Mouse (Mus musculus) heart, adult 9 months (tissue): ENCODE measurements around the gene Fig4.

Experiments used
- DNase-seq, 2 experiments: peaks; one replicate each; pipeline ENCODE4 v3.0.0; 2022; ENCODE audit warnings: low spot score in 2 of 2

Gene Fig4

DNA sequence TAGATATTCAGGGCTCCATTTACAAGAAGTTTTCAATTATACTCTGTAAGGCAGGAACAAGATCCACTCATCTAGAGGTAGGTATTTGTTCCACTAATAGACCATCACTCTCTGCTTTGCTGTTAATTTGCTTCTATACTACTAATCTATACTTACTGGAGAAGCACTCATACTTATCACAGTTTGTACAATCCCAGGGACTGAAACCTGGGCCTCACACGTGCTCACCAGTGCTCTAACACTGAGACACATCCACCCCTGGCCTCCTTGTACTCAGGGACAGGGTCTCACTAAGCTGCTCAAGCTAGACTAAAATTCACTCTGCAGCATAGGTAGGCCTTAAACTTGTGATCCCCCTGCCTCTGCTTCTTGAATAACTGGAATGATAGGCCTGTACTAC lies 41.8 kb downstream of the Fig4 start:
- DNase-seq: no peak

DNA sequence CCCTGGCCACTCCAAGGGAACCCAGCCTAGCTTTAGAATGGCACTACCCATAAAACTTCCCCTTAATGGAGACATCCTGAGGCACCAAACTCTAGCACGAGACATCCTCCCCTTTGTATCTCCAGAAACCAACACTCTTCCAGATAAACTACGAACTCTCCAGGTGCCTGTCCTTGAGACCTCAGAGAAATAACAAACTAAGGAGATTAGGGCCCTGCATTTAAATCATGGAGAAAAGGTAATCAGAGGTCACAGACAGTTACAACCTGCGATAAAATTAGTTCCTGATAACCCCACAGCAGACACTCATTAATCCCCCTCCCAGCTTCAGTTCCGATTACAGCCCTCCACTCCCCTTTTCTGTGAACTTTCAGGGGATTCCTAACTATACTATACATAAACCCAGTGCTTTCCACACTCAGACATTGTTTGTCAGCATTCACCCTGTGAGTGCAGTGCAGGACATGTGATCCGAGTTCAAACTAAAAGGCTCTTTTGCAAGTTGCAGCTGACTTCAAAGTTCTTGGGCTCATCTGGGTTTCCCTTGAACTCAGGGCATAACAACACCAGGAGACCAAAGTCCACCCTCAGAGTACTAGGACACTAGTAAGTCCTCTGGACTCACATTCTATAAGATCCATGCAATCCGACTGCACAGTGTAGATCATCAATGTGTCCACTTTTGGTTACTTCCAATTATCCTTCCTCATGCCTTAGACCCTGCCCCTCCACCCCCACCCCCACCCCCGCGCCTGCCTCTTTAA lies 42.6 kb downstream of the Fig4 start:
- DNase-seq: no peak

DNA sequence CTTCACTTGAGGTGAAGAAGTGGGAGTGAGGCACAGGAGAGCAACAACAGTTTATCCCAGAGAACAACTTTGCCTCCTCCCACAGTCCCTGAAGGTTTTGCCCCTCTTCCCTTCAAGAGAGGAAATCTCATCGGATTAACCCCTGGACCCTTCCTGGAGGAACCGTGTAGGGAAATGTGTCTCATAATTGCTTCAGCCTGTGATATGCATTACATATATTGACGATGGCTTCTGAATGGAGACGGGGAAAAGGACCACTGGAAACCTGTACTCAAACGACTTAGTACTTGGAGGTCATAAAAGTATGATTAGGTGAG lies 52.4 kb downstream of the Fig4 start:
- DNase-seq: no peak

DNA sequence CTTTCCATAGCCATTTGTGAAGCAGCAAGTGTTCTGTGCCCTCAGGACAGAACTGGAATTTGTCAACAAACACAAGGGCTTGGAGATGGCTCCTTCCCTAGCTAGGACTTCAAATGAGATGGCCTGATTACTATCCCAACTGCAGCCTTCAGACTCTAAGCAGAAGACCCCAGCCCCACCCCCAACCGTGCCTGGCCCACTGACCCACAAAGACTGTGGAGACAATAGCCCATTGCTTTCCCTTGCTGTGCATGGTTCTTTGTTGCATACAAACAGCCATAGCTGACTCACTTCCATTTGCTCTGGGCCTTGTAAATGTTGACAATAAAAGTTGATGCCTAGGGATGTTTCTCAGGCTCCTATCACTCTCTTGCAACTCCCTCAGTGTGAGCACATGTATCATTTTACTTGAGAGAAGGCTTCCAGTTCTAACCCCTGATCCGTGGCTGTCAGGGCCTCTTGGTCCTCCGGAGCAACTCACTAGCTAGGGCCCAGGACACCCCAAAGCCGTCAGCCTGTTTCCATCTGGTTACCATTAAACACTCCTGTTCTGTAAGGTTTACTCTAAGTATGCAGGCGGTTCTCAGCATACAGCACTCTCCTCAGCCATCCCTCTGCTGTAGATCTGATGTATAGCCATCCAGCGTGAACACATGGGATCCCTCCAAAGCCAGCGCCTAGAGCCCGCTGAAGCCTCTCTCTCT lies 52.9 kb downstream of the Fig4 start:
- no peak for DNase-seq

DNA sequence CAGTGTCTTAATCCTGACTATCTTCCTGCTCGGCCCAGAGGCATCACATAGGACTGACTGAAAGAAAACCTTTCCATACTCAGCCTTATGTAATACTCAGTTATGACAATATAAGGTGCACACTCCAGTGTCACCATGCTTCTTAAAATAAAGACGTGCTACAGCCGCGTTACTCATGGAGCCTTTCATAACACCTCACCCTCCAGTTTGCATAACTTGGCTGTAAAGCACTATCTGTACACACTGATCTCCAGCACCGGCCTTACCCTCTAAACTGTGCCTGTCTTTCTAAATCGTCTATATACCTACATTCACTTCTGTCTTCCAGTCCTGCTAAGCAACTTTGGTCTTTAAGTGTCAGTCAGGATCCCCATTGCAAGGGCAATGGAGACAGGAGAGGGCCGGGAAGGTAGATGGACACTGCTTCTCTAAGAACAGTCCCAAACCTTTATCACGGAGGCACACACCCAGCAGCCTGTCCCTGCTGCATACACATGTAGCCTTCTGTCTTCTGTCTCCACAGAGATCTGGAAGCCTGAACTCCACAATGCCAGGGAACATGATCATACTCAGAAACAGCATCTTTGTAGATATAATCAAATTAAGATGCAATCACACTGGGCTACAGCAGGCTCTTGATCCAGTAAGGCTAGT lies 53.9 kb downstream of the Fig4 start:
- no peak for DNase-seq

DNA sequence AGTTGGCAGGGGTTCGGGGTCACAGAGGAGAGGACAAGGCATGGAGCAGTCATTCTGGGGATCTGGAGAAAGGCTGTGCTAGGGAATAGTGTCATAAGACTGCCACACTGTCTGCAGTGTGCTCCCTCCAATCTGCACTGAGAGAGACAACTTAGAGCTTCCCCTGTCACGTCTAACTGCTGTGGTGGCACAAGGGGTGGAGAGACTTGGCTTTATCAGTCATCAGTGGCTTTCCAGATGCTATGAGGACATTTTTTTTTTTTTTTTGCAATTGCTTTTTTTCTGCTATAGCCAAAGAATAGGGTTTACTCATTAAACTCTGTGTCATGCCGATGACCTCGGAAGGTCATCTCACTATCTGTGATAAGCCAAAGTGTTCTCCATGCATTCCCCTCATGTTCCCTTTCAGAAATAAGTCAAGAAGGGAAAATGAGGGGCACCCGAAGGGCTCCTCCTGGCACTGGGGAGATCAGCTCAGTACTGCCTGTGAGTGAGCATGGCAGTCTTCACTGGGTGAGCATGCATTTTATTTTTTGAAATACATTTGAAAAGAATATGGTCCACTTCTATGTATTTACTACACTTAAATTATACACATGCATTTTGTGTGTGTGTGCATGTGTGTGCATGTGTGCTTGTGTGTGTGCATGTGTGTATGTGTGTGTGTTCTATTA lies 55.1 kb downstream of the Fig4 start:
- DNase-seq: no peak

DNA sequence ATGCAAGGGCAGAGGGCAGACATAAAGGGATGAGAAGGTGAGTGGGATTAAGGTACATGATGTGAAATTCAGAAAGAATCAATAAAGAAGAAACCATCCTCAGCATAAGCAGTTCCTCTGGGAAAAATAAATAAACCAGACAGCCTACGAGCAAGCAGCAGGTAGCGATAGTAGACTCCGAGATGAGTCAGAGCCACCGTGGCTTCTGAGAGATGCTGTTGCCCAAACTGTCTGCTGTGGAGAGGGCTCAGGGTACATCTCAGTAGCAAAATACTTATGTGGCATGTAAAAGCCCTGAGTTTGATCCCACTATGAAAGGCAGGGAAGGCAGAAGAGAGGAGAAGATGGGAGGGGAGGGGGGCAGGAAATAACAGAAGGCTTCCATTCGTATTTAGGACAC lies 56.9 kb downstream of the Fig4 start:
- no peak for DNase-seq

DNA sequence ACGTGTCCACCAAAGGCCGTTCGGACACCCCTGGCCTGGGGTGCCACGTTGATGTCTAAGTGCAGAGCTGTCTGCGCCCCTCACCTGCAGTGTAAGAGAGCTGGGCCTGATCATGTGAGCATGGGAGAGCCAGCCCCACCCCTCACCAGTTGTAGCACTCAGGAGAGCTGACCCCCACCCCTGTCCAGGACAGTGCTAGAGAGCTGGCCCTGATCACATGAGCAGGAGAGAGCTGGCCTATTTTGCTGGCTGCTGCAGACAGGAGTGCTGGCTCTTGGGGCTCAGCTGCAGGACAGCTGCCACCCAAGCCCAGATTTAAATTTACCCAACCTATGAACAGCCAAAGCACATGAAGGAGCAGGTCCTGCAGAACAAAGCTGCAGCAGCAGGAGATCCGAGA lies 57.6 kb downstream of the Fig4 start:
- DNase-seq: no peak

DNA sequence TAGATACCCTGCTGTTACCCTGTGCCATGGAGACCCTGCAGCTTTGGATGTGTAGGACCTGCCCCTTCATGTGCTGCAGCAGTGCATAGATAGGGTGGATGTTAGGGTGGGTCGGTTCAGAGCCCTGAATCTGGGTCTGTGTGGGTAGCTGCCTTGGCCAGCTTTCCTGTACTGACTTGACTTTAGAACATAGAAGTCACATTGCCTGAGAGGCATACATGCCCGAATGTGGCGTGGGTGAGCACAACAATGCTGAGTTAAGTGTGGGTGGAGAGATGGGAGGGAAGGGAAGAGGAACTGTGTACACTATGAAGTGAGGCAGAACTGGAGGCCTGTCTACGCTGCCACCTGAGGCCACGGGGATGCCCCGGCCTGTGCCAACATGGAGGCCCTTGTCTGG lies 58.0 kb downstream of the Fig4 start:
- DNase-seq: no peak

DNA sequence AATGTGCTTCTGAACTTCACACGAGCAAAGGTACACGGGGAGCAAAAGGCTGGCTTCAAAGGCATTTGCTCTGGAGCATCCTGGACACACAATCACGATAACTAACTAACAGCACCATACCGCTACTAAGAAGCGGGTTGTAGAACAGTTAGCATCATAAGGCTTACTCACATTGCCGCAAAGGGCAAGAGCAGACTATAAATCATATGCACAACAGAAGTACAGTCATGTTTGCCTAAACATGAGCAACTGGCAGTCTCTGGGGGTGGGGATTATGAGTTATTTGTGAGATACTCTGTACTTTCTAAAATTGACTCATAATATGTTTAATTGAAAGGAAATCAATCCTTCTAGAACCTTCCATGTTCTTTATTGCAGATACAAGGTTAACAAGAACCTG lies 59.1 kb downstream of the Fig4 start:
- DNase-seq: no peak

DNA sequence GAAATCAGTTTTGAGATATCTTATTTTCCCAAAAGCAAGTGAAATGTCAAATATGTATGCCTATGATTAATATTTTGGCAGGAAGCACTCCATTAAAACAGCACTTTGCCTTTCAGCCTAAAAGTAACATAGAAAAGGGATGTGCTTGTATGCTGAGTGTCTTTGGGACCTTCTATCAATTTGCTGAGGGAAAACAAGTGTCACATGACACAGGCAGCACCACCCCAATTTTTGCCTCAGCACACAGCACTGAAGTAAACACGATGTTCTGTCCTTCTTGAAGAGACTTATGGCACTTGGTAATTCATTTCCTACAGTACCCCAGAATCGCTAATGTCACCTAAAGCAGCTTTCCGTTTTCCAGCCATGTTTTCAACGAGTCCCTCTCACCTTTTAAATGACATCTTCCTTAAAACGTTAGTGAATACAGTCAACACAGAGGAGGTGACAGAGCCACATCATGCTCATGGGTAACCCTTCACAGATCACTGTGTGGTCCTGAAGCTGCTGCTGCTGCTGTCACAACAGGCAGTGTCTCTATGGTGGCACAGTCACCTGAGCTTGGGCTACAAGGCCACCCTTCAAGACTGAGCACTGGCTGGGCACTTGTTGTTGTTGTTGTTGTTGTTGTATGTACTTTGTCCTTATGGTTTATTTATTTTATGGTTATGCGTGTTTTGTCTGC lies 61.4 kb downstream of the Fig4 start:
- DNase-seq: no peak

DNA sequence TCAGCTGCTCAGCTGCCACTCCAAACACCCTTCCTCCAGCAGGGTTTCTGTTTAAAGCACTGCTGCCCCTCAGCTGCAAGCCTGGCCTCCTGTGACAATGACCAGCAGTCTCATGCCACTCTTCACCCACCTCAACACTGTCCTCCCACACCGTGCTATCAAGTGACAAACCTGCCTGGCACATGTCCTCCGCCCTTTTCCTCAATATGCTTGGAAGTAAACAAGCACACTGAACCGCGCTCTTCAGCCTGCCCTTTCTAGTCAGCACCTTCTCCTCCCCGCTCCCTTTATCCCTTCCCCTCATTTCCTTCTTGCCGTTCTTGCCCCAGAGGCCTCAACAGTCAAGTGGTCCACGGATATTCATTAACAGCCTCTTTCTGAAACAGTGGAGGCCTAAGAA lies 62.0 kb downstream of the Fig4 start:
- peak; percentile 4 to 15 for DNase-seq

DNA sequence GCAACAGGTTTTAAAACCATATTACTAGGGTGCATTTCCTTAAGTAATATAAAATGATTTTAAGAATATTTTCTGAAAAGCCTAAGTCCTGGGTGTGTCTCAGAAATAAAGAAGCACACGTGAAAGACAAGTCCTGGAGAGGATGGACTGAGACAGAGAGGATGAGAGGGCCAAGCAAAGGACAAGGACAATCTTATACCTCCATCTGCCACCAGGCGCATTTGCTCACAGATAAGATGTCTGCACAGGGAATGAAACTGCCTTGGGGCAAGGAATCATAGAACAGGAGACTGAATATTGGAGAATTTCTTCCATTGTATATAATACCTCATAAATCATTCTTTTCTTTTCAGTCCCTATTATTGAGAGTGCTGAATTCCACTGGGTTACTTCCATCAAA lies 67.0 kb downstream of the Fig4 start:
- no peak for DNase-seq

DNA sequence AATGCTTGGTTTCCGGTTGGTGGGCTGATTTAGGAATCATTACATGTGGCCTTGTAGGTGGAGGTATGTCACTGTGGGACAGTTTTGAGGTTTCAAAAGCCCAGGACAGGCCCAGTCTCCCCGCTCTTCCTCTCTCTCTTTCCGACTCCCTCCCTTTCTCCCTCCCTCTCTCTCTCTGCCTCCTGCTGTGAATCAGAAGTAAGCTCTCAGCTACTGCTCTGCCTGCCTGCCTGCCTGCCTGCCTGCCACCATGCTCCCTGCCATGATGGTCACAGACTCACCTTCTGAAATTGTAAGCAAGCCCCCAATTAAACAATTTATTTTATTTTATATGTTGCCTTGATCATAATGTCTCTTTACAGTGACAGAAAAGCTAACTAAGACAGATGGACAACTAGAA lies 67.5 kb downstream of the Fig4 start:
- no peak for DNase-seq

DNA sequence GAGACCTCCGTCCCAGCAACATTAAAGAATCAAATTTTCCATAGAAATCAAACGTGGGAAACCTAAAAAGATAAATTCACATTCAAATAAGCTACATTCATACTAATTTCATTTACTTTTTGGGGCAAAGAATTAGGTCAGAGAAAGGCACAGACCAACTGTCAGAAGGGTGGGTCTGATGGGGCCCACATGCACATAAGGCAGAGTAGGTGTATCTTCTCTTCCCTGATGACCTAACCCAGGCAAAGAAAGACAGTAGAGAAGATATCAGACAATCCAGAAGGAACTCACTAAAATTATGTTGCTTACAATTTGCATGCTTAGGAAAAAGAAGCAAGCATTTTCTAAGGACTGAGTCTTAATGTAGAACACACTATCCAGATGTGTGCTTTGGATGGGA lies 67.9 kb downstream of the Fig4 start:
- no peak for DNase-seq

DNA sequence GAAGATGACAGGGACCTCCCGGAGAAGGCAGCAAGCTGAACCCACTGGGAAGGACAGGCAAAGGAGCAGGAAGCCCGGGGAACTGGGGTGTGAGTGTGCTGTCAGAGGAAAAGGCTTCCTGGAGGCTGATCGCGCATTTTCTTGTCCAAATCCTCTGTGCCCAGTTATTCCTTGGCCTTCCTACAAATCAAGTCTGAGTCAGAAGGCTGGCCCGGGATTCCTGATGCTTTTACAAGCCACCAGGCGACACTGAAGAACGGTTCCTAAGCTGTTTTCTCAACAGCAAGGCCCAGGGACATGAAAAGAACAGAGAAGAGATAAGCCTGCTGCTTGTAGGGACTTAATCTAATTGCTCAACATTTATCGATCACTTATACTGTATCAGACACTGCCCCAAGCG lies 68.5 kb downstream of the Fig4 start:
- DNase-seq: no peak

DNA sequence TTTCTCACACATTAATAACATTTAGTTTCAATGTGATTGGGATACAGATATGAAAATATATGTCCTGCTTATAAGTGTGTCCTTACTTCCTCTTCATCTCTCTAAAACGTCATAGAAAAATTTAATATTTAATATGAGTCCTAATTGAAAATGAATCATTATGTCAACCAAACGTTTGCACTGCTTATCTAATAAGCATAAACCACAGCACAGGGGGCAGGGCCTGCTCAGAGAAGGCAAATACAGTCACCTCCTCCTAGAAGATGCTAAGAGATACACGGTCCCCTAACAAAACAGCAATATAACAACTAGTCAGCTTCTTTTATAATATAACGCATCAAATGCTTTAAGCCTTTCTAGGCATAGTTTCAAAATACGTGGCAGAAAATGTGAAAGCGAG lies 69.9 kb downstream of the Fig4 start:
- DNase-seq: no peak

DNA sequence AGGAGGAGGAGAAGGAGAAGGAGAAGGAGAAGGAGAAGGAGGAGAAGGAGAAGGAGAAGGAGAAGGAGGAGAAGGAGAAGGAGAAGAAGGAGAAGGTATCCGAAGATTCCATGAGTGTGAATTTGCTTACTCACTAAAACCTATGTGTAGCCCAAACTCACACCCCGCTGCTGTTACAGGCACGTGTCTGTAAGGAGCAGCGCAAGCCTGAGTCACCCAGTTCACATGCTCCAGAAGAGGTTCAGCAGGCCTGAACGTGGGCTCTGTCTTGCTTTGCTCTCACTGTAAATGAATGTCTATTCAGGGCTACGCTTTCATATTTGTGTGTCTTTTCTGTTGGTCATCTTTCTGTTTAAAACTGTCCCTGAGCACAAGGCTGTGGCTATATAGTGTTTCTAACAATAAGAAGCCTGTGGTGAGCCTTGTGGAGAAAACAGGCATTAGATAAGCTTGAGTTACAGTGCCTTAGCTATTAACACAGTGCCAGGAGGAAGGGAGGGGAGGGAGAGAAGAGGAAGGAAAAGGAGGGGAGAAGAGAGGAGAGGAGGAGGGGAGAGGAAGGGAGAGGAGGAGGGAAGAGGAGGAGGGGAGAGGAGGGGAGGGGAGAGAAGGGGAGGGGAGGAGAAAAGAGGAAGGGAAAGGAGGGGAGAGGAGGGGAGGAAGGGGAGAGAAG lies 71.8 kb downstream of the Fig4 start:
- no peak for DNase-seq

DNA sequence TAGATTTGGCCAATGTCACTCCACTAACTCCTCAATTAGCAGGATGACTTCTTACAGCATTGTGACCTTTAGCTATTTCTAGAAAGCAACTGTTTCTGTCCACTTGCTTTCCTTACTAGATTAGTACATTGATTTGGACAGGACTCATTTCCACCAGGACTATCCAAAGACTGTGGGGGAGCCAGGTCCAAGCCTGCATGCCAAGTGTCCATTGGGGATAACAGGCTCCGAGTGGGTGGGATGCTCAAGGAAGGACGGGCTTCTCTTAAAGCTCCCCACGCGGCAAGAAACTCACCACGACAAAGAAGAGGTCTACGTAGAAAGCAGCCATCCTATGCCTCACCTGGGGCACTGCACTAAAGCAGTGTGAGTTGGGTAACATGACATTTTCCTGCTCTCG lies 75.4 kb downstream of the Fig4 start:
- no peak for DNase-seq

DNA sequence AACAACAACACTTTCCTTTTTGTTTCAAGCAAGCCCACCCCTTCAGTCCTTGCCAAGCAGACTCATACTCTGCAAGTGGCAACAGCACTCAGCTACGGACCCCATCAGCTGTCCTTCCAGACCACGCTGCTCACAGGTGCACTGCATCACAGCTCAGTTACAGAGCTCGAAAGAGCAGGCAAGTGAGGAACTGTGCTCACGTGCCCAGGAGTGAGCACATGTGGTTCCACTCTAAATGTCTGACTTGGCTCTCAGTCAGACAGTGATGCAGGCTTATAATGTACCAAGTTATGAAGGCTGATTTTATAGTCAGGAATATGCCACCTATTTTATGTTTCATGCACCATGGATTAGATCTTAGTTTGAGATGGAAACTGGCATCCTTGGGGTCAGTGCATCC lies 79.6 kb downstream of the Fig4 start:
- no peak for DNase-seq

DNA sequence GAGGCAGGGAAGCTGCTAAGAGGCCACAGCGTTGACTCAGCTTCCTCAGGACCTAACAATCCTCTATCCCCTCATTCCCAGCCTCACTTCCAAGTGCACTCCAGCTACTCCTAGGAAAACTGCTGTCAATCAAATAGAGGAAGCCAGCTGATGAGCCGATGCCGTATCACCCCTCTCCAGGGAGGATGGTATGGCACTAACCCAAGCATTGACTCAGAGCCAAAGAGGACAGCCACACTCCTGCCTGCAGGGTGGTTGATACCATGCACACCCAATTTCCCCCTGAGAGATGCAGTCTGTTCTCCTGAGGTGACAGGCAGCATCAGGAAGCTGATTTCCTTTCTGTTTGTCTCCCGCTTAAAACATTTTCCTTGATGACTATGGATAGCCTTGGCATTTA lies 81.9 kb downstream of the Fig4 start:
- no peak for DNase-seq

DNA sequence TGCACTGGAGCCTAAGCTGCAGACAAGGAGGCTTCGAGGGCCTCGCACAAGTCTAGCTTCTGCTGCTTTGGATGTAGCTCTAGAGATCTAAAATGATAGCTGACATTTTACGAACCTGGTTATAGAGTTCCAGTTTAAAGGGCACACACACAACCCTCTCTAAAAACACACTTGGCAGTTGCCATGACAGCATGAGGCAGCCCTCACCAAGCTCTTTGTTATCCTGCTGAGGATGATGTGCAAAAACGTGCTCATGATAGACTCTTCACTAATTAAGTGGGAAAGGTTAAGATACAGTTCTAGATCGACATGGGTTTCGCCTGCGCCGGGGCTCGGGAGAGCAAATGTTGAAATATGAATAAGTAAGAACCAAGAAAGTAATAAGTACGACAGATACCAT lies 84.2 kb downstream of the Fig4 start:
- no peak for DNase-seq
